Mouse (Mus musculus): ENCODE measurements at regions not wholly inside any gene's neighbourhood (a gene's known extent, or its start where the extent isn't known, plus 50 kb on each side); places are given as distances from the start of the nearest gene placed in this dataset.
A peak's percentile ranks its signal among the peaks of the same experiment; 100 is the strongest.

GRCm38 (mm10) chr13:31166286-31166685 is 192.3 kb downstream of the Gm5447 start:
- no peak for DNase-seq (ENCODE audit: extremely low spot score)

GRCm38 (mm10) chr13:31168854-31169253 is 194.8 kb downstream of the Gm5447 start:
- no peak for DNase-seq (ENCODE audit: extremely low spot score)

GRCm38 (mm10) chr13:31171751-31172150 is 197.7 kb downstream of the Gm5447 start:
- DNase-seq (ENCODE audit: extremely low spot score), result no peak

- no peak for DNase-seq (ENCODE audit: extremely low spot score)
Measured at GRCm38 (mm10) chr13:31172580-31172979, 198.6 kb downstream of the Gm5447 start.

GRCm38 (mm10) chr13:31177999-31178783 is 204.2 kb downstream of the Gm5447 start:
- no peak for DNase-seq (ENCODE audit: extremely low spot score)

GRCm38 (mm10) chr13:31178964-31179363 is 205.0 kb downstream of the Gm5447 start:
- no peak for DNase-seq (ENCODE audit: extremely low spot score)

GRCm38 (mm10) chr13:31179407-31180001 is 205.5 kb downstream of the Gm5447 start:
- DNase-seq (ENCODE audit: extremely low spot score), result peak; percentile 17

- DNase-seq (ENCODE audit: extremely low spot score), result no peak
Measured at GRCm38 (mm10) chr13:31181530-31181929, 207.5 kb downstream of the Gm5447 start.

- DNase-seq (ENCODE audit: extremely low spot score), result no peak
Measured at GRCm38 (mm10) chr13:31184845-31185834, 211.1 kb downstream of the Gm5447 start.

- DNase-seq (ENCODE audit: extremely low spot score), result no peak
Measured at GRCm38 (mm10) chr13:31186805-31187589, 213.0 kb downstream of the Gm5447 start.

- DNase-seq (ENCODE audit: extremely low spot score), result no peak
Measured at GRCm38 (mm10) chr13:31189116-31189515, 215.1 kb downstream of the Gm5447 start.

GRCm38 (mm10) chr13:31190036-31190435 is 216.0 kb downstream of the Gm5447 start:
- no peak for DNase-seq (ENCODE audit: extremely low spot score)

GRCm38 (mm10) chr13:31191344-31192139 is 217.5 kb downstream of the Gm5447 start:
- no peak for DNase-seq (ENCODE audit: extremely low spot score)

- DNase-seq (ENCODE audit: extremely low spot score), result no peak
Measured at GRCm38 (mm10) chr13:31194971-31195370, 221.0 kb downstream of the Gm5447 start.

GRCm38 (mm10) chr13:31196546-31196945 is 222.5 kb downstream of the Gm5447 start:
- no peak for DNase-seq (ENCODE audit: extremely low spot score)

- no peak for DNase-seq (ENCODE audit: extremely low spot score)
Measured at GRCm38 (mm10) chr13:31197593-31197992, 223.6 kb downstream of the Gm5447 start.

- no peak for DNase-seq (ENCODE audit: extremely low spot score)
Measured at GRCm38 (mm10) chr13:31199384-31199783, 225.4 kb downstream of the Gm5447 start.

- no peak for DNase-seq (ENCODE audit: extremely low spot score)
Measured at GRCm38 (mm10) chr13:31204068-31204467, 230.1 kb downstream of the Gm5447 start.

- DNase-seq (ENCODE audit: extremely low spot score), result no peak
Measured at GRCm38 (mm10) chr13:31206381-31206780, 232.4 kb downstream of the Gm5447 start.

- DNase-seq (ENCODE audit: extremely low spot score), result peak; percentile 29
Measured at GRCm38 (mm10) chr13:31207709-31208108, 233.7 kb downstream of the Gm5447 start.

All from embryo, embryonic 9.5 days (tissue).